Mouse (Mus musculus): ENCODE results near the gene Erich6. TPM values are rescaled to one million over a fixed set of nuclear protein-coding genes. Genes with fewer than 3 reads are reported as not detected.

The Erich6 gene
- polyA plus RNA-seq (2014; fragmentation: Illumina TruSeq; extraction: RNeasy Lipid Tissue Mini Kit (QIAGEN cat#74804); ENCODE audit: low read depth, low replicate concordance): not detected

DNA sequence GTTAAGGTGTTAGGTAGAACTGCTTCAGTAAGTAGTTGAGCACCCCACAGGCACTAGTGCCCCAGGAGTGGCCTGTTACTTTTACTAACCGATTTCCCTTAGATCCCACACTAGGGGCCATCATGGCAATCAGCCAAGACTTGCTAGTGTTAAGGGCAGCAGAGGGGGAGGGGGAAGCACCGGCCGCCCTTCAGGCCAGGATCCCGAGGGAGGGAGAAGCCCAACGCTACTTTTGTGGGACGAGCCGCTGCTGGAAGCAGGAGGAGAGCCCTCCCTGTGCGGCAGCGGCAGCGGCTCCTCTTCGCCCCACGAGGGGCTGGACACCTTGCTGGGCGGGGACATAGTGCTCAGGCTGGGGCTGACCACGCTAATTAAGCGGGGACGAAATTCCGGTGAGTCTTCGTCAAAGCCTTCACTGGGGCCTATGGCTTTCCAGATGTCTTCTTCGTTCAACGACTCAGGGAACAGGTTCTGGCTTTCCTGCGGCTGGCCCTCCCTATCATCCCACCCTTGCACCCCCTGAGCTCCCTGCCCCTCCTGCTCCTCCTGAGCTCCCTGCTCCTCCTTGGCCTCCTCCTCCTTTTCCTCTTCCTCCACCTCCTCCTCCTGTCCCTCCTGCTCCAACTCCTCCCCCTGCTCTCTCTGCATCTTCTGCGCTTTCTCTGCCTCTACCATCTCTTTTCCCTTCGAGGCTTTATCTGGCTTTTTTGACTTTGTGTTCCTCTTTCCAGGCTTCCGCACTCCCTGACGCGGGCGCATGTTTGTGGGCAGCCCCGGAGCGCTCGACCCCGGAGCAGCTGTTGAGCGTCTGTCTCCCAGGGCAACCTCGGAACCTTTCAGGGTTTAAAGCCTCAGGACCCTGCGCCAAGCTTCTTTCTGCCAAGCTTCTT, at the start of gene Erich6:
Gene Erich6 (minus strand): TSS at position 802 of the 890 bp plus-strand sequence.

DNA sequence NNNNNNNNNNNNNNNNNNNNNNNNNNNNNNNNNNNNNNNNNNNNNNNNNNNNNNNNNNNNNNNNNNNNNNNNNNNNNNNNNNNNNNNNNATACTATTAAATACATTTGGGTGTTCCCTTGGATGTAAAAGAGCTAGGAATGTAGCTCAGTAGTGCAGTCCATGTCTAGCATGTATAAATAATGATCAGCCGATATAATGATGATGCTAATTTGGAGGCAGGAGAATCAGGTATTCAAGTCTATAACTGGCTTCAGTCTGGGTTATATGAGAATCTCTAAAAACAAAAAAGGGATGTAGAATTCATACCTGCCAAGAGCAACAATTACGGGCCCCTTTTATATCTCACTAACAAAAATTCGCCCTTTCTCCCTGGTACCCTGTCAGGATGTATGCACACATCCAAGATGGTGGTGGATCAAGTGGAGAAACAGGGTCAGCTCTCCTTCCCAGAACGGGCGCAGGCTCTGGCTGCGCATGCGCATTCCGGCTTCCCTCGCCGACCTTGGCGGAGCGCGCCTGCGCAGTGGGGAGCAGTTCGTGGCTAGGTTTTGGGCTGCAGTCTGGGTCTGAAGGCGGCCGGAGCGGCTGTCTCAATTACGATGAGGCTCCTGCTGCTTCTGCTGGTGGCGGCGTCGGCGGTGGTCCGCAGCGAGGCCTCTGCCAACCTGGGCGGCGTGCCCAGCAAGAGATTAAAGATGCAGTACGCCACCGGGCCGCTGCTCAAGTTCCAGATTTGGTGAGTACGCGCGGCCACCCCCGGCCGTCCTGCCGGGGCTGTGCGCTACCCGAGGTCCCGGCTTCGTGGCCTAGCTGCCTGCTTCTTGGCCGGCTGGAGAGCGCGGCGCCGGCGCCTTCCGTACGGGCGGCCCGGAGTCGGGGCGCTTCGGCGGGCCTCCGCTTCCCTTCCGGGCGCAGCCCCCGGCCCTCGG, 60.6 kb downstream of the Erich6 start, which contains the start of gene Selenot:
Gene Selenot (plus strand): TSS at position 500 of the 930 bp plus-strand sequence.

Other genes starting within 250 kb of the Erich6 start
- gene Tsc22d2, start 222.5 kb downstream of the Erich6 start, polyA plus RNA-seq (2014; fragmentation: Illumina TruSeq; extraction: RNeasy Lipid Tissue Mini Kit (QIAGEN cat#74804); ENCODE audit: low read depth, low replicate concordance): 41.8 TPM
- gene Eif2a, start 111.4 kb downstream of the Erich6 start, polyA plus RNA-seq (2014; fragmentation: Illumina TruSeq; extraction: RNeasy Lipid Tissue Mini Kit (QIAGEN cat#74804); ENCODE audit: low read depth, low replicate concordance): 230 TPM
- 616 TPM for gene Serp1, start 111.3 kb downstream of the Erich6 start, polyA plus RNA-seq (2014; fragmentation: Illumina TruSeq; extraction: RNeasy Lipid Tissue Mini Kit (QIAGEN cat#74804); ENCODE audit: low read depth, low replicate concordance)
- gene Selenot, start 60.6 kb downstream of the Erich6 start, polyA plus RNA-seq (2014; fragmentation: Illumina TruSeq; extraction: RNeasy Lipid Tissue Mini Kit (QIAGEN cat#74804); ENCODE audit: low read depth, low replicate concordance): 750 TPM
- 9.6 TPM for gene Siah2, start 55.2 kb upstream of the Erich6 start, polyA plus RNA-seq (2014; fragmentation: Illumina TruSeq; extraction: RNeasy Lipid Tissue Mini Kit (QIAGEN cat#74804); ENCODE audit: low read depth, low replicate concordance)
- not detected for gene Mindy4b-ps, start 185.1 kb upstream of the Erich6 start, polyA plus RNA-seq (2014; fragmentation: Illumina TruSeq; extraction: RNeasy Lipid Tissue Mini Kit (QIAGEN cat#74804); ENCODE audit: low read depth, low replicate concordance)
- not detected for gene Clrn1, start 248.1 kb upstream of the Erich6 start, polyA plus RNA-seq (2014; fragmentation: Illumina TruSeq; extraction: RNeasy Lipid Tissue Mini Kit (QIAGEN cat#74804); ENCODE audit: low read depth, low replicate concordance)